Mouse (Mus musculus) embryonic facial prominence, embryonic 10.5 days (tissue): ENCODE results near the gene Wnt7b. TPM values are rescaled to one million over a fixed set of nuclear protein-coding genes. Genes with fewer than 3 reads are reported as not detected.

ENCODE experiments used
- DNase-seq: peaks from one replicate; pipeline ENCODE4 v3.0.0-alpha.2; 2017; ENCODE audit warnings: low spot score
- H3K27ac ChIP-seq: fragments of 300-500 bp; sonication (generic); replicated peaks from 2 replicates; pipeline ENCODE4 v1.5.1; 2016; ENCODE audit warnings: mild to moderate bottlenecking
- H3K27me3 ChIP-seq: fragments of 300-500 bp; sonication (generic); replicated peaks from 2 replicates; pipeline ENCODE4 v1.6.1; 2016; ENCODE audit warnings: low read depth, mild to moderate bottlenecking; ENCODE audit not compliant: poor library complexity, severe bottlenecking
- H3K36me3 ChIP-seq: fragments of 300-500 bp; sonication (generic); replicated peaks from 2 replicates; pipeline ENCODE4 v1.6.1; 2016; ENCODE audit warnings: mild to moderate bottlenecking, moderate library complexity
- H3K4me1 ChIP-seq: fragments of 300-500 bp; sonication (generic); 2 replicates; pipeline ENCODE4 v1.6.1; 2016
- H3K4me3 ChIP-seq: fragments of 300-500 bp; sonication (generic); 2 replicates; pipeline ENCODE4 v1.5.1; 2016; ENCODE audit warnings: mild to moderate bottlenecking, moderate library complexity
- H3K9me3 ChIP-seq: fragments of 300-500 bp; sonication (generic); 2 replicates; pipeline ENCODE4 v1.6.1; 2016; ENCODE audit warnings: mild to moderate bottlenecking
- WGBS: fragments of 180-500 bp; shearing (Covaris S2); methylation state at CpG from one replicate; pipeline ENCODE4 v1.1.7; 2016; 5-methylcytosine and 5-hydroxymethylcytosine counted together
- polyA plus RNA-seq: library from polyadenylated mRNA; unstranded; fragments of >200 nt; fragmentation: Nextera tagmentation; extraction: Ambion mirVana; gene quantifications from 2 replicates; pipeline ENCODE4 v1.2.1, GENCODE M21; 2016

Gene Wnt7b
- polyA plus RNA-seq, 1 experiment from 2014 or later = 22.0 TPM

- Histone ChIP-seq H3K27ac (no peak overlapping the region), H3K27me3 (peaks cover 6% of the 10 kb centered on the region), H3K9me3 (no peaks in the 10 kb centered on the region), H3K4me3 (no peak overlapping the region), H3K36me3 (0 out of 2 replicates have a peak, but pooled peaks cover 9% of the 10 kb centered on the region), H3K4me1 (peaks cover 6% of the 10 kb centered on the region; the same call in 1 of the 2 replicates)
- DNase-seq = no peak
- WGBS = 77% methylated on average over 11 of the region's 11 CpGs
Observed at GRCm38 (mm10) chr15:85560830-85561229, 21.4 kb downstream of the Wnt7b start.

- Histone ChIP-seq H3K36me3 (0 out of 2 replicates have a peak, but pooled peaks cover 9% of the 10 kb centered on the region), H3K27me3 (peaks cover 6% of the 10 kb centered on the region), H3K27ac (no peak overlapping the region), H3K9me3 (no peaks in the 10 kb centered on the region), H3K4me1 (no peaks in the 10 kb centered on the region), H3K4me3 (no peak overlapping the region)
- WGBS = 93% methylated on average over 25 of the region's 25 CpGs
- no peak for DNase-seq
Observed at GRCm38 (mm10) chr15:85558840-85559540, 23.3 kb downstream of the Wnt7b start.

GRCm38 (mm10) chr15:85555799-85556198 lies 26.5 kb downstream of the Wnt7b start:
- Histone ChIP-seq H3K4me1 (no peaks in the 10 kb centered on the region), H3K36me3 (0 out of 2 replicates have a peak, but pooled peaks cover 9% of the 10 kb centered on the region), H3K9me3 (no peaks in the 10 kb centered on the region), H3K27ac (no peak overlapping the region), H3K4me3 (no peak overlapping the region), H3K27me3 (peaks cover 6% of the 10 kb centered on the region)
- 70% methylated on average over 10 of the region's 10 CpGs for WGBS
- no peak for DNase-seq

GRCm38 (mm10) chr15:85553421-85553820 lies 28.9 kb downstream of the Wnt7b start:
- no peak for DNase-seq
- H3K4me3 ChIP-seq = no peak overlapping the region
- H3K36me3 ChIP-seq = 0 out of 2 replicates have a peak, but pooled peaks cover 9% of the 10 kb centered on the region
- no peaks in the 10 kb centered on the region for H3K4me1 ChIP-seq
- H3K27ac ChIP-seq = no peak overlapping the region
- H3K9me3 ChIP-seq = no peaks in the 10 kb centered on the region
- WGBS = 88% methylated on average over 11 of the region's 11 CpGs
- peaks cover 6% of the 10 kb centered on the region for H3K27me3 ChIP-seq

- Histone ChIP-seq H3K4me1 (no peaks in the 10 kb centered on the region; the same call in 1 of the 2 replicates), H3K9me3 (no peaks in the 10 kb centered on the region), H3K36me3 (no peaks in the 10 kb centered on the region), H3K27me3 (peaks cover 21% of the 10 kb centered on the region; the same call in 1 of the 2 replicates), H3K27ac (no peak overlapping the region), H3K4me3 (no peak overlapping the region)
- DNase-seq = no peak
- WGBS = 83% methylated on average over 4 of the region's 4 CpGs
Observed at GRCm38 (mm10) chr15:85546500-85546899, 35.8 kb downstream of the Wnt7b start.

- Histone ChIP-seq H3K4me1 (peaks cover under 1% of the 10 kb centered on the region; the same call in 1 of the 2 replicates), H3K9me3 (no peaks in the 10 kb centered on the region), H3K36me3 (no peaks in the 10 kb centered on the region; the same call in 1 of the 2 replicates), H3K27ac (no peak overlapping the region), H3K4me3 (no peak overlapping the region), H3K27me3 (peaks cover 29% of the 10 kb centered on the region)
- 85% methylated on average over 5 of the region's 5 CpGs for WGBS
- no peak for DNase-seq
Observed at GRCm38 (mm10) chr15:85545369-85545768, 36.9 kb downstream of the Wnt7b start.

GRCm38 (mm10) chr15:85538170-85538569 lies 44.1 kb downstream of the Wnt7b start:
- 71% methylated on average over 11 of the region's 11 CpGs for WGBS
- DNase-seq = no peak

GRCm38 (mm10) chr15:85537151-85537550 lies 45.1 kb downstream of the Wnt7b start:
- DNase-seq = no peak
- Histone ChIP-seq H3K36me3 (peaks cover 22% of the 10 kb centered on the region), H3K9me3 (no peaks in the 10 kb centered on the region), H3K27me3 (peaks cover 46% of the 10 kb centered on the region), H3K27ac (no peak overlapping the region), H3K4me3 (no peak overlapping the region), H3K4me1 (peaks cover 27% of the 10 kb centered on the region)
- WGBS = 87% methylated on average over 25 of the region's 25 CpGs

More at GRCm38 (mm10) chr15:85538170-85538569, 44.1 kb downstream of the Wnt7b start:
- Histone ChIP-seq H3K27me3 (peaks cover 55% of the 10 kb centered on the region), H3K9me3 (no peaks in the 10 kb centered on the region), H3K27ac (peak overlapping the region; percentile 14; the same call in 1 of the 2 replicates), H3K4me3 (no peak overlapping the region), H3K4me1 (peaks cover 27% of the 10 kb centered on the region), H3K36me3 (peaks cover 22% of the 10 kb centered on the region)

- Histone ChIP-seq H3K9me3 (no peaks in the 10 kb centered on the region), H3K27me3 (peaks cover 52% of the 10 kb centered on the region), H3K4me1 (peaks cover 29% of the 10 kb centered on the region), H3K4me3 (no peak overlapping the region), H3K36me3 (peaks cover 22% of the 10 kb centered on the region), H3K27ac (no peak overlapping the region)
- WGBS = 84% methylated on average over 6 of the region's 6 CpGs
- DNase-seq = no peak
Observed at GRCm38 (mm10) chr15:85534646-85535045, 47.6 kb downstream of the Wnt7b start.

GRCm38 (mm10) chr15:85534215-85534614 lies 48.1 kb downstream of the Wnt7b start:
- DNase-seq = no peak
- no peaks in the 10 kb centered on the region for H3K9me3 ChIP-seq
- H3K4me3 ChIP-seq = no peak overlapping the region
- WGBS = 86% methylated on average over 8 of the region's 8 CpGs
- H3K4me1 ChIP-seq = peaks cover 27% of the 10 kb centered on the region
- H3K36me3 ChIP-seq = peaks cover 22% of the 10 kb centered on the region
- H3K27me3 ChIP-seq = peaks cover 52% of the 10 kb centered on the region
- no peak overlapping the region for H3K27ac ChIP-seq

- no peak overlapping the region for H3K4me3 ChIP-seq
- no peak for DNase-seq
- no peak overlapping the region for H3K27ac ChIP-seq
- H3K4me1 ChIP-seq = peaks cover 15% of the 10 kb centered on the region
- 80% methylated on average over 3 of the region's 3 CpGs for WGBS
- H3K27me3 ChIP-seq = peaks cover 51% of the 10 kb centered on the region
- no peaks in the 10 kb centered on the region for H3K9me3 ChIP-seq
- H3K36me3 ChIP-seq = peaks cover 12% of the 10 kb centered on the region
Observed at GRCm38 (mm10) chr15:85532063-85532462, 50.2 kb downstream of the Wnt7b start.

GRCm38 (mm10) chr15:85529911-85530310 lies 52.4 kb downstream of the Wnt7b start:
- Histone ChIP-seq H3K36me3 (0 out of 2 replicates have a peak, but pooled peaks cover 5% of the 10 kb centered on the region), H3K4me3 (no peak overlapping the region), H3K9me3 (no peaks in the 10 kb centered on the region), H3K27ac (peak overlapping the region; percentile 20), H3K4me1 (peaks cover 19% of the 10 kb centered on the region), H3K27me3 (peaks cover 60% of the 10 kb centered on the region)
- no peak for DNase-seq
- 56% methylated on average over 3 of the region's 3 CpGs for WGBS

- peaks cover 72% of the 10 kb centered on the region for H3K27me3 ChIP-seq
- peak overlapping the region; percentile 58 for H3K27ac ChIP-seq
- no peaks in the 10 kb centered on the region for H3K9me3 ChIP-seq
- no peaks in the 10 kb centered on the region for H3K36me3 ChIP-seq
- peaks cover 40% of the 10 kb centered on the region for H3K4me1 ChIP-seq
- no peak for DNase-seq
- no peak overlapping the region for H3K4me3 ChIP-seq
- 8% methylated on average over 12 of the region's 12 CpGs for WGBS
Observed at GRCm38 (mm10) chr15:85524404-85524950, 57.8 kb downstream of the Wnt7b start.
